Mouse (Mus musculus) midbrain, embryonic 16.5 days (tissue): ENCODE results near the gene Dock4. TPM values are rescaled to one million over a fixed set of nuclear protein-coding genes. Genes with fewer than 3 reads are reported as not detected.
A peak's percentile ranks its signal among the peaks of the same experiment; 100 is the strongest.
"Not testable (repeated sequence)": the region's sequence is repeated elsewhere in the genome, so short reads cannot be mapped to it uniquely, and the experiment has no call there.

Experiments
- ATAC-seq: fragments of 200-750 bp; cut with Nextera tagmentation; 2 replicates; pipeline ENCODE4 v1.8.0; 2017; ENCODE audit warnings: moderate TSS enrichment
- H3K27ac ChIP-seq: fragments of 300-500 bp; sonication (generic); 2 replicates; pipeline ENCODE4 v1.5.1; 2014; ENCODE audit warnings: mild to moderate bottlenecking, low read length, mixed read lengths
- H3K27me3 ChIP-seq: fragments of 300-500 bp; sonication (generic); 2 replicates; pipeline ENCODE4 v1.6.1; 2014; ENCODE audit warnings: low read depth, low read length, mixed read lengths; ENCODE audit not compliant: control insufficient read depth, insufficient read depth
- H3K36me3 ChIP-seq: fragments of 300-500 bp; sonication (generic); 2 replicates; pipeline ENCODE4 v1.6.1; 2014; ENCODE audit warnings: mild to moderate bottlenecking, low read length, moderate library complexity, mixed read lengths; ENCODE audit not compliant: control insufficient read depth, insufficient read depth
- H3K4me1 ChIP-seq: fragments of 300-500 bp; sonication (generic); 2 replicates; pipeline ENCODE4 v1.6.1; 2014; ENCODE audit warnings: mild to moderate bottlenecking, low read length, mixed read lengths; ENCODE audit not compliant: control insufficient read depth, insufficient read depth
- H3K4me2 ChIP-seq: fragments of 300-500 bp; sonication (generic); 2 replicates; pipeline ENCODE4 v1.6.1; 2014; ENCODE audit warnings: mild to moderate bottlenecking, low read length, mixed read lengths
- H3K4me3 ChIP-seq: fragments of 300-500 bp; sonication (generic); 2 replicates; pipeline ENCODE4 v1.5.1; 2014; ENCODE audit warnings: low read depth, mild to moderate bottlenecking, low read length, moderate library complexity, mixed read lengths
- H3K9ac ChIP-seq: fragments of 300-500 bp; sonication (generic); 2 replicates; pipeline ENCODE4 v1.6.1; 2014; ENCODE audit warnings: low read depth, low read length, mixed read lengths
- H3K9me3 ChIP-seq: fragments of 300-500 bp; sonication (generic); replicated peaks from 2 replicates; pipeline ENCODE4 v1.6.1; 2014; ENCODE audit warnings: mild to moderate bottlenecking, low read length, mixed read lengths; ENCODE audit not compliant: control insufficient read depth, poor library complexity, severe bottlenecking
- WGBS: fragments of 180-500 bp; shearing (Covaris S2); extraction: QIAGEN DNeasy Blood & Tissue Kit; methylation state at CpG from one replicate; pipeline ENCODE4 v1.1.7; 2014; 5-methylcytosine and 5-hydroxymethylcytosine counted together
- polyA plus RNA-seq: library from polyadenylated mRNA; unstranded; fragments of >200 nt; fragmentation: Nextera tagmentation; extraction: Ambion mirVana; gene quantifications from 2 replicates; pipeline ENCODE4 v1.2.1, GENCODE M21; 2015

Gene Dock4
- polyA plus RNA-seq, 1 experiment from 2014 or later = 34.8 TPM

GRCm38 (mm10) chr12:40839817-40840216 lies 394.1 kb downstream of the Dock4 start:
- 75% methylated on average over 4 of the region's 4 CpGs for WGBS

GRCm38 (mm10) chr12:40842251-40842988 lies 396.7 kb downstream of the Dock4 start:
- no peak overlapping the region for H3K27ac ChIP-seq
- no peak overlapping the region for H3K4me3 ChIP-seq
- H3K9ac ChIP-seq = no peak overlapping the region
- peaks cover 7% of the 10 kb centered on the region for H3K4me1 ChIP-seq
- H3K36me3 ChIP-seq = 0 out of 2 replicates have a peak, but pooled peaks cover 2% of the 10 kb centered on the region
- H3K9me3 ChIP-seq = no peaks in the 10 kb centered on the region
- H3K27me3 ChIP-seq = no peaks in the 10 kb centered on the region
- H3K4me2 ChIP-seq = no peak overlapping the region
- 77% methylated on average over 10 of the region's 10 CpGs for WGBS
- ATAC-seq = peak; percentile 52; the same call in 1 of the 2 replicates

More at GRCm38 (mm10) chr12:40839817-40840216, 394.1 kb downstream of the Dock4 start:
- no peak overlapping the region for H3K4me3 ChIP-seq
- ATAC-seq = no peak
- H3K9me3 ChIP-seq = no peaks in the 10 kb centered on the region
- H3K27me3 ChIP-seq = no peaks in the 10 kb centered on the region
- H3K27ac ChIP-seq = no peak overlapping the region
- no peak overlapping the region for H3K9ac ChIP-seq
- peaks cover 10% of the 10 kb centered on the region for H3K36me3 ChIP-seq
- peaks cover 7% of the 10 kb centered on the region for H3K4me1 ChIP-seq
- no peak overlapping the region for H3K4me2 ChIP-seq

- H3K9ac ChIP-seq = no peak overlapping the region
- H3K9me3 ChIP-seq = no peaks in the 10 kb centered on the region
- H3K4me3 ChIP-seq = no peak overlapping the region
- no peak overlapping the region for H3K27ac ChIP-seq
- 0 out of 2 replicates have a peak, but pooled peaks cover 2% of the 10 kb centered on the region for H3K36me3 ChIP-seq
- 90% methylated on average over 5 of the region's 5 CpGs for WGBS
- no peaks in the 10 kb centered on the region for H3K27me3 ChIP-seq
- peaks cover 3% of the 10 kb centered on the region; the same call in 1 of the 2 replicates for H3K4me1 ChIP-seq
- H3K4me2 ChIP-seq = no peak overlapping the region
- 0 out of 2 replicates have a peak, but pooled peaks have one; percentile 18 for ATAC-seq
Observed at GRCm38 (mm10) chr12:40842991-40843390, 397.2 kb downstream of the Dock4 start.

- Histone ChIP-seq H3K36me3 (0 out of 2 replicates have a peak, but pooled peaks cover 2% of the 10 kb centered on the region), H3K27ac (no peak overlapping the region), H3K9me3 (no peaks in the 10 kb centered on the region), H3K4me1 (peaks cover 2% of the 10 kb centered on the region; the same call in 1 of the 2 replicates), H3K9ac (no peak overlapping the region), H3K4me3 (no peak overlapping the region), H3K27me3 (no peaks in the 10 kb centered on the region), H3K4me2 (no peak overlapping the region)
- ATAC-seq = no peak
- WGBS = 73% methylated on average over 3 of the region's 3 CpGs
Observed at GRCm38 (mm10) chr12:40843474-40844080, 397.8 kb downstream of the Dock4 start.

GRCm38 (mm10) chr12:40844324-40844723 lies 398.6 kb downstream of the Dock4 start:
- no peak overlapping the region for H3K9ac ChIP-seq
- H3K27ac ChIP-seq = no peak overlapping the region
- H3K4me2 ChIP-seq = no peak overlapping the region
- 0 out of 2 replicates have a peak, but pooled peaks cover 2% of the 10 kb centered on the region for H3K36me3 ChIP-seq
- ATAC-seq = no peak
- H3K27me3 ChIP-seq = no peaks in the 10 kb centered on the region
- no peaks in the 10 kb centered on the region for H3K9me3 ChIP-seq
- H3K4me1 ChIP-seq = no peaks in the 10 kb centered on the region
- no peak overlapping the region for H3K4me3 ChIP-seq
- 97% methylated on average over 22 of the region's 22 CpGs for WGBS

GRCm38 (mm10) chr12:40854705-40855367 lies 409.1 kb downstream of the Dock4 start:
- no peak overlapping the region for H3K4me2 ChIP-seq
- 91% methylated on average over 7 of the region's 7 CpGs for WGBS
- no peak overlapping the region for H3K9ac ChIP-seq
- H3K36me3 ChIP-seq = no peaks in the 10 kb centered on the region
- no peak overlapping the region for H3K4me3 ChIP-seq
- H3K27me3 ChIP-seq = no peaks in the 10 kb centered on the region
- no peaks in the 10 kb centered on the region for H3K9me3 ChIP-seq
- H3K4me1 ChIP-seq = no peaks in the 10 kb centered on the region
- ATAC-seq = no peak
- H3K27ac ChIP-seq = no peak overlapping the region

GRCm38 (mm10) chr12:40857466-40857865 lies 411.7 kb downstream of the Dock4 start:
- Histone ChIP-seq H3K36me3 (no peaks in the 10 kb centered on the region), H3K27ac (no peak overlapping the region), H3K4me3 (no peak overlapping the region), H3K9ac (no peak overlapping the region), H3K27me3 (no peaks in the 10 kb centered on the region), H3K4me2 (no peak overlapping the region), H3K9me3 (no peaks in the 10 kb centered on the region), H3K4me1 (no peaks in the 10 kb centered on the region)
- 78% methylated on average over 6 of the region's 7 CpGs for WGBS
- no peak for ATAC-seq

- H3K27me3 ChIP-seq, H3K27ac ChIP-seq, ATAC-seq, H3K9ac ChIP-seq, H3K4me3 ChIP-seq, H3K9me3 ChIP-seq, H3K4me2 ChIP-seq, H3K4me1 ChIP-seq, H3K36me3 ChIP-seq: not testable (repeated sequence)
- WGBS = 92% methylated on average over 7 of the region's 7 CpGs
Observed at GRCm38 (mm10) chr12:40858763-40859162, 413.0 kb downstream of the Dock4 start.

GRCm38 (mm10) chr12:40870387-40870786 lies 424.6 kb downstream of the Dock4 start:
- no peaks in the 10 kb centered on the region for H3K36me3 ChIP-seq
- H3K9me3 ChIP-seq = no peaks in the 10 kb centered on the region
- no peak for ATAC-seq
- H3K4me1 ChIP-seq = no peaks in the 10 kb centered on the region
- H3K27ac ChIP-seq = no peak overlapping the region
- 95% methylated on average over 5 of the region's 5 CpGs for WGBS
- no peak overlapping the region for H3K9ac ChIP-seq
- H3K27me3 ChIP-seq = no peaks in the 10 kb centered on the region
- H3K4me2 ChIP-seq = no peak overlapping the region
- no peak overlapping the region for H3K4me3 ChIP-seq
